Mouse (Mus musculus) c-Kit-negative CD71-positive TER-119-positive erythroid progenitor cells, embryonic 14.5 days (primary cell): ENCODE measurements around the gene Zswim2.
"Not testable (repeated sequence)": the region's sequence is repeated elsewhere in the genome, so short reads cannot be mapped to it uniquely, and the experiment has no call there.

Experiments
- DNase-seq: peaks from one replicate; pipeline ENCODE4 v3.0.0-alpha.2; 2013; ENCODE audit warnings: low read depth, low spot score

Zswim2 gene

DNA sequence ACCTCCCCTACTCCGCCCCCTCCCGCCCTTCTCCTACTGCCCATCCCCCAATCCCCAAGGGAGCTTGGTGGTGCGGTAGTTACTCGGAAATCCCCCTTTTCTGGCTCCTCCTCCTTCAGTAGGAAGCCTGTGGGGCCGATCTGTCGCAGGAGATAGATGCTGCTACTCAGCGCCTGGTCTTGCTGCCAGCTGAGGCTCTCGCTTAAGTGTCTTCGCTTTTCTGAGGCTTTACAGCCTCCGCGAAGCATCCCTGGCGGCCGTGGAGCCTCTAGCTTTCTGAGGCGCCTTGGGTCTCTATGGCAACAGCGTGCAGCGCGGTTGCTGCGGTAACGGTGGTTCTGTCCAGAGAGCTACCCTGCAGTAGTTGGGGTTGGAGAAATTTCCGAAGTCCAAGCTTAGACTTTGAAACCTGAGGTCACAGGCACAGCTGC lies at the start of gene Zswim2:
Zswim2 (minus strand) TSS at position 298 of the 431 bp plus-strand sequence.
- DNase-seq = no peak

DNA sequence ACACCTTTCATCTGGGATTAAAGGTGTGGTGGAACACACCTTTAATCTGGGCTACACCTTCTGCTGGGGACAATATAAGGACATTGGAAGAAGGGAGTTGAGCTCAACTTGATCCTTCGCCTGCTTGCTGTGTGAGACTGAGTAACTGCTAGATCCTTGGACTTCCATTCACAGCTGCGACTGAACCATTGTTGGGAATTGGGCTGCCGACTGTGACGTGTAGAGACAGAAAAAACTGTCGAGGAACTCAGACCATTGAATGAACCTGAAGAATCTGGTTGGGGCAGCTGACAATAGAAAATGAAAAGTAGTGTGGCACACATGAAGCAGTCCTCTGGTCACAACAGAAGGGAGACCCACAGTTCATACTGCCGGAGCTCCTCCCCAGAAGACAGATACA lies 49.2 kb upstream of the Zswim2 start, which contains the start of gene Gm13691:
Gm13691 (plus strand) TSS at position 301 of the 400 bp plus-strand sequence.
- not testable (repeated sequence) for DNase-seq

DNA sequence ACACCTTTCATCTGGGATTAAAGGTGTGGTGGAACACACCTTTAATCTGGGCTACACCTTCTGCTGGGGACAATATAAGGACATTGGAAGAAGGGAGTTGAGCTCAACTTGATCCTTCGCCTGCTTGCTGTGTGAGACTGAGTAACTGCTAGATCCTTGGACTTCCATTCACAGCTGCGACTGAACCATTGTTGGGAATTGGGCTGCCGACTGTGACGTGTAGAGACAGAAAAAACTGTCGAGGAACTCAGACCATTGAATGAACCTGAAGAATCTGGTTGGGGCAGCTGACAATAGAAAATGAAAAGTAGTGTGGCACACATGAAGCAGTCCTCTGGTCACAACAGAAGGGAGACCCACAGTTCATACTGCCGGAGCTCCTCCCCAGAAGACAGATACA lies 43.4 kb upstream of the Zswim2 start, which contains the start of gene Gm13697:
Gm13697 (plus strand) TSS at position 301 of the 400 bp plus-strand sequence.
- DNase-seq = not testable (repeated sequence)

DNA sequence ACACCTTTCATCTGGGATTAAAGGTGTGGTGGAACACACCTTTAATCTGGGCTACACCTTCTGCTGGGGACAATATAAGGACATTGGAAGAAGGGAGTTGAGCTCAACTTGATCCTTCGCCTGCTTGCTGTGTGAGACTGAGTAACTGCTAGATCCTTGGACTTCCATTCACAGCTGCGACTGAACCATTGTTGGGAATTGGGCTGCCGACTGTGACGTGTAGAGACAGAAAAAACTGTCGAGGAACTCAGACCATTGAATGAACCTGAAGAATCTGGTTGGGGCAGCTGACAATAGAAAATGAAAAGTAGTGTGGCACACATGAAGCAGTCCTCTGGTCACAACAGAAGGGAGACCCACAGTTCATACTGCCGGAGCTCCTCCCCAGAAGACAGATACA lies 37.6 kb upstream of the Zswim2 start, which contains the start of gene Gm13694:
Gm13694 (plus strand) TSS at position 301 of the 400 bp plus-strand sequence.
- DNase-seq = not testable (repeated sequence)

DNA sequence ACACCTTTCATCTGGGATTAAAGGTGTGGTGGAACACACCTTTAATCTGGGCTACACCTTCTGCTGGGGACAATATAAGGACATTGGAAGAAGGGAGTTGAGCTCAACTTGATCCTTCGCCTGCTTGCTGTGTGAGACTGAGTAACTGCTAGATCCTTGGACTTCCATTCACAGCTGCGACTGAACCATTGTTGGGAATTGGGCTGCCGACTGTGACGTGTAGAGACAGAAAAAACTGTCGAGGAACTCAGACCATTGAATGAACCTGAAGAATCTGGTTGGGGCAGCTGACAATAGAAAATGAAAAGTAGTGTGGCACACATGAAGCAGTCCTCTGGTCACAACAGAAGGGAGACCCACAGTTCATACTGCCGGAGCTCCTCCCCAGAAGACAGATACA lies 31.8 kb upstream of the Zswim2 start, which contains the start of gene Gm13696:
Gm13696 (plus strand) TSS at position 301 of the 400 bp plus-strand sequence.
- DNase-seq = not testable (repeated sequence)

DNA sequence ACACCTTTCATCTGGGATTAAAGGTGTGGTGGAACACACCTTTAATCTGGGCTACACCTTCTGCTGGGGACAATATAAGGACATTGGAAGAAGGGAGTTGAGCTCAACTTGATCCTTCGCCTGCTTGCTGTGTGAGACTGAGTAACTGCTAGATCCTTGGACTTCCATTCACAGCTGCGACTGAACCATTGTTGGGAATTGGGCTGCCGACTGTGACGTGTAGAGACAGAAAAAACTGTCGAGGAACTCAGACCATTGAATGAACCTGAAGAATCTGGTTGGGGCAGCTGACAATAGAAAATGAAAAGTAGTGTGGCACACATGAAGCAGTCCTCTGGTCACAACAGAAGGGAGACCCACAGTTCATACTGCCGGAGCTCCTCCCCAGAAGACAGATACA lies 26.0 kb upstream of the Zswim2 start, which contains the start of gene Gm13695:
Gm13695 (plus strand) TSS at position 301 of the 400 bp plus-strand sequence.
- not testable (repeated sequence) for DNase-seq

DNA sequence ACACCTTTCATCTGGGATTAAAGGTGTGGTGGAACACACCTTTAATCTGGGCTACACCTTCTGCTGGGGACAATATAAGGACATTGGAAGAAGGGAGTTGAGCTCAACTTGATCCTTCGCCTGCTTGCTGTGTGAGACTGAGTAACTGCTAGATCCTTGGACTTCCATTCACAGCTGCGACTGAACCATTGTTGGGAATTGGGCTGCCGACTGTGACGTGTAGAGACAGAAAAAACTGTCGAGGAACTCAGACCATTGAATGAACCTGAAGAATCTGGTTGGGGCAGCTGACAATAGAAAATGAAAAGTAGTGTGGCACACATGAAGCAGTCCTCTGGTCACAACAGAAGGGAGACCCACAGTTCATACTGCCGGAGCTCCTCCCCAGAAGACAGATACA lies 20.2 kb upstream of the Zswim2 start, which contains the start of gene Gm13693:
Gm13693 (plus strand) TSS at position 301 of the 400 bp plus-strand sequence.
- not testable (repeated sequence) for DNase-seq

DNA sequence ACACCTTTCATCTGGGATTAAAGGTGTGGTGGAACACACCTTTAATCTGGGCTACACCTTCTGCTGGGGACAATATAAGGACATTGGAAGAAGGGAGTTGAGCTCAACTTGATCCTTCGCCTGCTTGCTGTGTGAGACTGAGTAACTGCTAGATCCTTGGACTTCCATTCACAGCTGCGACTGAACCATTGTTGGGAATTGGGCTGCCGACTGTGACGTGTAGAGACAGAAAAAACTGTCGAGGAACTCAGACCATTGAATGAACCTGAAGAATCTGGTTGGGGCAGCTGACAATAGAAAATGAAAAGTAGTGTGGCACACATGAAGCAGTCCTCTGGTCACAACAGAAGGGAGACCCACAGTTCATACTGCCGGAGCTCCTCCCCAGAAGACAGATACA lies 14.4 kb upstream of the Zswim2 start, which contains the start of gene Gm13698:
Gm13698 (plus strand) TSS at position 301 of the 400 bp plus-strand sequence.
- not testable (repeated sequence) for DNase-seq

DNA sequence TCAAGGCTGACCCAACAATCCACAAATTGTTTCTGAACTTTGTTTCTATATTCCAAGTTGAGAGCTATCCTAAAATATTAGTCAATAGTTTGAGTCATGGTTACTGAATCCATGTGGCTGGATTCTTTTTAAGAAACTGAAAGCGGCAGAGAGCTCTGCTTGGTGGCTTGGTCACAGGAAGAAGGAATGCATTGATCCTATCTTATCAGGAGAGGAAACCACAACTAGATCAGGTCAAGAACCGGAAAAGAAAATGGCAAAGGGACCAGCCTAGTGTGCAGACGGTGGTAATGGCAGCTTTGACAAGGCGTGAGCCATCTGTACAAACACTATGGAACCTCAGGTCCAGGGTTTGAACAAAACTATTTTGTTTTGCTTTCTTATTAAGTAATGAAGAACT lies 764 bp upstream of the Zswim2 start:
- DNase-seq = no peak

DNA sequence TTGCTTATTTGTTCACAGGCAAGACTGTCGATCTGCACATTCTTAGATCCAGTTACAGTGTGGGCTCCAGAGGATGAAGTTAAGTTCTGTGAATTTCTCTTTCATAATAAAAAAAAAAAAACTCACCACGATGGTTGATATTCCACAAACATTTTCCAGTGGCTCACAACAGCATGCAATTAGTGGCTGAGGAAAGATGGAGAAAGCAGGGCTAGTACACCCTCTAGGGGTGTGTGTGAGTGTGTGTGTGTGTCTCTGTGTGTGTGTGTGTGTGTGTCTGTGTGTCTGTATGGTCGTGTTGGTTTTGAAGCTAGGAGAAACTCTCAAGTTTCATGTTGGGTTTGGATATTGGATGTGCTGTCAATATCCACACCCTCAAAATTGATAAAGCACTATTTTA lies 350 bp upstream of the Zswim2 start:
- DNase-seq = no peak

DNA sequence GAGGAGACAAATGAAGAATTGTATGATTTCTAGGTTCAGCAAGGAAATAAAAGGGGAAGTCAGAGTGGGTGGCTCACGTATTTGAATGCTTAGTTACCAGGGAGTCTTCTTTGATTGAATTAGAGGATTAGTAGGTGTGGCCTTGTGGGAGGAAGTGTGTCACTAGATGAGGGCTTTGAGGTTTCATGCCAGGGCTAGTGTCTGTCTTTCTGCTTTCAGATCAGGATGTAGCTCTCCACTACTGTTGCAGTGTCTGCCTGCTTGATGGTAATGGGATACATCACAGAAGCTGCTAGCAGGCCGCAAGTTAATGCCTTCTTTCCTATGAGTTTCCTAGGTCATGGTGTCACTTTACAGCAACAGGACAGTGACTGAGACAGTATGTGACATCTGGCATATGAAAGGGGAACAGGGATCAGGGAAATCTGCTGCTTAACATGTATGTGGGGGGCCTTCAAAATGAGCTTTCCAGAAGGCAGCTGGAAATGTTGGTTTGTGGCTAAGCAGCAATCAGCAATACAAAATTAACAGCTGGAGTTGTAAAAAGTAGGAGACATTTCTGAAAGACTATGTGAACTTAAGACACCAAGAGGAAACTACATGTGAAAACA lies 11.4 kb downstream of the Zswim2 start:
- DNase-seq = no peak

DNA sequence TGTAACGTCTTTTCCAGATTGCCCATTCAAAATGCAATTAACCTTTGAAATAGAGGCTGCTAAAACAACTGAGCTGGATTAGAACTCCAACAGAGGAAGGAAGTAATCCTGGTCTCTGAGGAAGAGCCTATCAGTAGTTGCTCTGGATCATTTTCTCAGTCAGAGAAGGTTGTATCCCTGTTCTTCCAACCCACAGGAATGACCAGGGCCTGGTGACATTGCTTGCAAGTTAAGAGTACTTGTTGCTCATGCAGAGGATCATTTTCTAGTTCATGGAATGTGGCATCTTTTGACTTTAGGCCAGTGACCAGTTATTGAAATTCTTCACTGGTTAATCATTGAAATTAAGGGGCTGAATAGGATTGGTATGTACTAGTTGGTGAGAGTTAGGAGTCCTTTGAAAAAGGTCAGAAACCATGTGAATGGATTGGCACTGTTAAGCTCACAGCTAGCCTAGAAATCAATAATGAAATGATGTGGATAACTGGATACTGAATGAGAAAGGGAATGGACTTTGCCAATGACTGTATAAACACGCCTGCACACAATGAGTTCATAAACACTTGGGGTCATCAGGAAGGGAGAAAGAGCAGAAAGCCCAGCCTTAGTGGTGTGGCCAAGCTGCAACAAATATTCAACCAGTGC lies 39.0 kb downstream of the Zswim2 start:
- no peak for DNase-seq

DNA sequence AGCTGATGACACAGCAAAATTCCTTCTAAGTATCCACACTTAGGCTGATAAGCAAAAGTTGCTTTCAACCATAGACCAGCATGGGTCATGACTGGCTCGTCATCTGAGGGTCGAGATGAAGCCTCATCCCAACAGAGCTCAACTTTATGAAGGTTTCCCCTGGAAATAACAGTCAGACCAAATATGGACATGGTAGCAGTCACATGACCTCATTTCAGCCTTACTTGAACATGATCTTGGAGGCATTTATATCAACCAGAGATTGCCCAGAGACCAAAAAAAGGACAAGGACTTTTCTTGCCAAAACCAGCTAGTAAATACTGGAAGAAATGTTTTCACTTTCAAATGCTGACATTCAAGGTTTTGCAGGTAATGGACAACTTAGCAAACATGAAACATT lies 47.3 kb downstream of the Zswim2 start:
- DNase-seq = no peak

DNA sequence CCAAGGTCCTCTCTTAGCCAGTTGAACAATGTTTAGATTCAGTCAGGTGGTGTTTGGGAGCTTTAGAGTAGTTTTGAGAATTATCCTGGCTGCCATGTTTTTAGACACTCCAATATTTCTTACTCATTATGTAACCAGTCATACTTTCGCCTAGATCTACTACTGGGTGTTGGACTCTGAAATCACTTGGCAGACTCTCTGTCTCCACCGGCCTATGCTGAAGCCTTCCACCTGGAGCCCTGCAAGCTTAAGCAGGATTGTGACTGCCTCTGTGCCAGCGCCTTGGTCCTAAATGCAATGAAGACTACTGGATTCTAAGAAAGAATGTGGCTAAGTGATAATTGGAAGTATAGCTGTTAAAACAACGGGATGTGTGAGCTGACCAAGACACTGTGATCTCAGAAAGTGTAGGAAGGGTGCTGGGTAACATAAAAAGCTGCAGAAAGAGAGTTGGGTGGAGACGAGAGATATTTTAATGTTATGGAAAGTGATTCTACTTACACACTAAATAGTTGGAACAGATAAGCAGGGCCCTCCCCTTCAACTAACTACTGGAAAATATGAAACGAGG lies 57.1 kb downstream of the Zswim2 start:
- DNase-seq = no peak
